Mouse (Mus musculus) stomach, postnatal 0 days (tissue): ENCODE measurements at regions not wholly inside any gene's neighbourhood (a gene's known extent, or its start where the extent isn't known, plus 50 kb on each side); places are given as distances from the start of the nearest gene placed in this dataset.

Experiments used
- CTCF ChIP-seq: IDR thresholded peaks from 2 replicates; pipeline ENCODE4 v1.5.1; 2016; ENCODE audit warnings: antibody characterized with exemption, low read depth, mild to moderate bottlenecking, moderate library complexity
- EP300 ChIP-seq: optimal IDR thresholded peaks from 2 replicates; pipeline ENCODE3; 2016; ENCODE audit warnings: antibody characterized with exemption

DNA sequence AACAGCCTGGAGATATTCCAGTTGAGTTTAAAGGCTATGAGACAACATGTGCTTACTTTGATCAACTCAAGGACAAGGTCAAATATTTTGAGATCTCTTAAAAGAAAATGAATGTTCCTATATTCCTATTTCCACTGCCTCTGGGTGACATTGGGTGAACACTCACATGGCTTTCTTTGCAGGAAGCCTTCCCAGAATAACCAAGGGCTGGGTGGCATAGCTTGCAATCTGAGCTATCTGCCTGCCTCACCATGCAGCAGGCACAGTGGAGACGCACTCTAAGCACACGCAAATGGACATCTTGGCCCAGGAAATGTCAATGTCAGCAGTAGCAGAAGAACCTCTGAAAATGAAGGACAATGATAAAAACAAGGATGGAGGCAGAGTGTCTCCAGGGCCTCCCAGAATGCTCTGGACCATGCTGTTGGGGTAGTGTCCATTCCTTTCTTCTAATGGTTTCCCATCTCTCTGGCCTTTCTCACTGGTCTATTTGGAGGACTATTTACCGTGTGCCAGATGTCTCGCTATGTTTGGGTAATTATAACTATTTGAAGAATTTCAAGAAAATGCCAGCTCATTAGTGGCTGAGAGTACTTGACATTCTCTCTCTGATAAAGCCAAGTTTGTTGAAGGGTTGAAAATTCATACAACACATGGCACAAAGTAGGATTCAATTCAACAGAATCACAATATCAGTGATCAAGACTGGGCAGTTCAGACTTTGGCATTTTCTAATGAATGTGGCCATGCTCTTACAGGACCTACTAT, 276.3 kb upstream of the Rnf32 start:
- TF ChIP-seq CTCF (no peak), EP300 (no peak)
